Mouse (Mus musculus): ENCODE measurements around the gene Slc25a16.

Slc25a16 gene

DNA sequence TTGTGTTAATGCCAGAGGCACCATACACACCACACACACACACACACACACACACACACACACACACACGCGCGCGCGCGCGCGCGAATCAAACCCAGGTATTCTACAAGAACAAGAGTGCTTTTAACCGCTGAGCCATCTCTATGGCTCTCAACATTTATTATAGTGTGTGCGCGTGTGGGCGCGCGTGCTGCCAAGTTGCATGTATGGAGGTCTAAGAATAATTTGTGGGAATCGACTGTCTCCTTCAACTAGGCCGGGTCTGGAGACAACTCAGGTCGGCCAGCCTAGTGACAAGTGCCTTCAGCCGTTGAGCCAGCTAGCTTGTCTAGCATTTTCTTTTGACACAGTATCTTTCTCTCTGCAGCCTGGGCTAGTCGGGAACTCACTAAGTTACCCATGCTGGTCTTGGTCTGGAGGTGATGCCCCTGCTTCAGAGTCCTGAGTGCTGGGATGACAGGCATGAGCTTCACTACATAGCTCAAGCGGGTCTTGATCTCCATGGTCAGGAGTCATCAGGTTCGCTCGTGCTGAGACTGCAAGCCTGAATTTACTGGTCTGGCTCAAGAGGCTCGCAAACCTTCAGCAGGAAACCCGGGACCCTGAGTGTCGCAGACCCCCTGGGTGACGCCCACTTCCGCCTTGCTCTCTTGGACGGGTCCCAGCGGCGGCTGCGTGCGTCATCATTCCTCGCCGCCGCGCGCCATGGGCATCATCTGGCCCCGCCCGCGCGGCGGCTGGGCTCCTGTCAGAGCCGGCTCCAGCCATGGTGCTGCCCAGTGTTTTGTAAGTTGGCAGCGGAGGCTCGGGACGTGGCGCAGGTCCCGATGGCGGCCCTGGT lies at the start of gene Slc25a16:
Slc25a16 (plus strand) TSS at position 709 of the 841 bp plus-strand sequence.
- in situ Hi-C loops (cut with MboI, MseI), result no loop called here

DNA sequence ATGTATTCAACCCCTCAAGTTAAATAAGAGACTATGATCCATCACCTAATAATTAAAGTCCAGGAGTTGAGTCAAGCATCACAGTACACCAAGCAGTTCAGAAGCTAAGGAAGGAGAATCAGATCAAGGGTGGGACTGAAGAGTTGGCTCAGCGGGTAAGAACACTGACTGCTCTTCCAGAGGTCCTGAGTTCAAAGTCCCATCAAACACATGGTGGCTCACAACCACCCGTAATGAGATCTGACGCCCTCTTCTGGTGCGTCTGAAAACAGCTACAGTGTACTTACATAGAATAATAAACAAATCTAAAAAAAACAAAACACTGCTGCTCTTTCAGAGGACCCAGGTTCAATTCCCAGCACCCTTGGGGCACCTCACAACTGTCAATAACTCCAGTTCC lies 45.6 kb upstream of the Slc25a16 start:
- in situ Hi-C loops (cut with MboI, MseI), result no loop called here

DNA sequence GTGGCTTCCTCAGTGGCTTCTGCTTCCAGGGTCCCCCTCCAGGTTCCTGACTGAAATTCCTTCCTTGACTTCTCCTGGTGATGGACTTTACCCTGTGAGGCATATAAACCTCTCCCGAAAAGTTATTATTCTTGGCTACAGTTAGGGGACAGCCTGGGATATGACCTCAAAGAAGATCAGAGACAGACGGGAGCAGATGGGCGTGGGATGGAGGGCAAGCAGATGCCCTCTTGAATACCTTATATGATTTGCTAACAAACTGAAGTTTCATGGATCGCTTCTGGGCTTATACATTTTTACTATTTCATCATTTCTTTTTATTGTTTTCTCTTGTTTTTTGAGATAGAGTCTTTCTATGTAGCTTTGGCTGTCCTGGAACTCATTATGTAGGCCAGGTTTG lies 44.9 kb upstream of the Slc25a16 start:
- in situ Hi-C loops (cut with MboI, MseI), result no loop called here

DNA sequence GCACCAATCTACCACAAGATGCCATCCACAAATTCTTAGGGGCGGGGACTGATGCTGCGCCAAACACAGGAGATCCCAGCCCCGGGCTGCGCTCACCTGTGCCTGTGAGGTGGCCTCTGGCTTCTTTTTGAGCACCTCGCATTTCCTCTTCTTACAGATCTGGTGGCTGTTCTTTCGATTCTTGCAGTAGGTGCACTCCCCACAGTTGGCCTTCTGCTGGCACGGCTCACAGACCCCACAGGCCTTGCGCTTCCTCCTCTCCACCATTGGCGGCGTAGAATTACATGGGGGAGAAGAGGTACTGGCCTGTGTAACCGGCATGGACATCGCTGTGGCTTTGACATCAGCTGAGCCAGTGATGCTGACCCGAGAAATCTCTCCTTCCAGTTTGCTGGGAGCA lies 42.4 kb upstream of the Slc25a16 start:
- in situ Hi-C loops (cut with MboI, MseI), result no loop called here

DNA sequence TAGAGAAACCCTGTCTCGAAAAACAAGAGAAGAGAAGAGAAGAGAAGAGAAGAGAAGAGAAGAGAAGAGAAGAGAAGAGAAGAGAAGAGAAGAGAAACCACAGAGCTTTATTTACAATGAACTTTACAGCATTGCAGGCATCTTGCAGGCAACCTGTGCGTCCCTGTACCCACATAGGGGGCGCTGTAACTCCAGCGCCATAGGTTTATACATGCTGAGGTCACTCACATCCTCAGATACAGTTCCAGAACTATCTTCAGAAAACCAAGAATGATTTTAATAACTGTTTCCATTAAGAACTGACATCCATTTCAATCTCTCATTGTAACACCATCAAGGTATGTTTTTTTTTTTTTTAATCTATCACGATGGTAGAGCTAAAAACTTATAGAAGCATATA lies 39.2 kb upstream of the Slc25a16 start:
- in situ Hi-C loops (cut with MboI, MseI), result no loop called here

DNA sequence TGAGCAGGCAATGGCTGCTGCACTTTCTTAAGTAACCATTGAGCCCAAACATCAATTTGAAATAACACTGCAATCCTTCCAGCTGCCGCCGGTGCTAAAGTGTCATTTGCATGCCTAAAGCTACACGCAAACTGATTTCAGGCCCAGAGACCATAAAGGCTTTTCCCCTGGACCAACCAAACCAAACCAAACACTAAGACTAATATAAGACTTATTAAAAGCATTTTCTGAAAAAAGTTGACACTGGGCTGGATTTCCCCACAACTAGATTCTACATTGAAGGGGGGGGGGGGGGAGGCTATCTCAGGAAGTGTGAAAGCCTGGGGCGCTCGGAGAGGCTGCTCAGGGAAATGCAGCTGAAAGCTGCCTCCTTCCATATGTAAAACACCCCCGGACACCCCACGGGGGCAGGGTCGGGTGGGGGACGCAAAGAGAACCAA lies 36.5 kb upstream of the Slc25a16 start:
- in situ Hi-C loops (cut with MboI, MseI), result no loop called here

DNA sequence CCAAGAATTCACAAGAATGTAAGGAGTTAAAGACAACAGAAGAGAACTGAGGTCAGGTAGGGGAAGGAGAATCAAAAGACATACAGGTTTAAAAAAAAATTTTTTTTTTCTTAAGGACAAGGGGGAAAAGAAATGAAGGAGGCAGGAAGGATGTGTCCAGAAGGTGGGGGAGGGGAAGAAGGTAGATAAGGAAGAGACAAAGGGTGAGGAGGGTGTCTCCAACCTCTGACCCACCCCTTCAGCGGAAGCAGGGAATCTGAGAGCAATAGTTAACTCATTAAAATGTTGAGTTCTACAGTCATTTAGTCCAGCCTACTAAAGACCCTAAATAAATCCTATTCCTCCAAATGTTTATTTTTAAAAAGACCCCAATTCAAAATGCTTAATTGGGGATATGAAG lies 35.9 kb upstream of the Slc25a16 start:
- in situ Hi-C loops (cut with MboI, MseI), result no loop called here

DNA sequence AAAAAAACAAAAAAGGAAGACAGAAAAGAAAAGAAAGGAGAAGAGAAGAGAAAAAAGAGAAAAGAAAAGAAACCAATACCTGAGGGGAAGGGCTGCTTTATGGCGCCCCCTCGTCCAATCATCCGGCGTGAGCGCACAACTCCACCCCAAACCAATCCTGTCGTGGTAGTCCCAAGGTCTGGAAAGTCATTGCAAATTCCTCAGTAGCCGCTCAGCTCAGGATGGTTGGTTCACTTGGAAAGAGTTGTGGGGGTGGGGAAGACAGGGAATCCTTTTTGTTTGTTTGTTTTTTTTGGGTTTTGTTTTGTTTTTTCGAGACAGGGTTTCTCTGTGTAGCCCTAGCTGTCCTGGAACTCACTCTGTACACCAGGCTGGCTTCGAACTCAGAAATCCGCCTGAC lies 35.0 kb upstream of the Slc25a16 start:
- in situ Hi-C loops (cut with MboI, MseI), result no loop called here

DNA sequence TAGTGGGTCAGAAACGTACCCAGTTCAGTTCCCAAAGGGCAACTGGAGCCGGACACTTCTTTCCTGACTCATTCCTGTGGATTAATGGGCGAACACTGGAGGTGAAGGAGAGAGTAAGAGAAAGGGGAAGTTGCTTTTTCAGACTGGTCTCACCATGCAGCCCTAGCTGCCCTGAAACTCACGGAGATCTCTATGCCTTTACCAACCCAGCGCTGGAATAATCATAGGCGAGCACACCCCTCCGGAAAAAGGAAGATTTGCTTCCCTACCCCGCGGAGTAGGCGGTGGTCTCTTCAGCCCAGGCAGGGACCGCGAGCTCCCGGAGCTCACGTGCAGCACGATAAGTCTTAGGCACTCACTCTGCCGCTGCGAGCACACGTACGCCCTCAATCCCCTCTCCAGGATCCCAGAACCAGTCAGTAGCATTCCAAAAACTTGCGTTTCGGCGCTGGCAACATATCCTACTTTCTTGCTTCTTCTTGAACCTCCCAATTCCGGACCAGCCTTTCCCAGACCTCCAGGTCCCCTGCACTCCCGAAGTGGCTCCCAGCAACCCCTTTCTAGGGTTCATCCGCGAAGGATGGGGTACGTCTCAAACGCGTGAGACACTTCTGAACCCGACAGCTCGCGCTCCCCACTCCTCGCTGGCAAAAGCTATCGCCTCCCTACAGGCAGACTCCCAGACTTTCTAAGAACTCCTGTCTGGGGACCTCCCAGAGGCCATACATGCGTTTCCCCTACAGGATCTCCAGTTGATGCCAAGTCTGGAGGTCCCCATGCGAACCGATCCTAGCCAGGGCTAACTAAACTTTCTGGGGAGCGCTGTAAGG lies 34.2 kb upstream of the Slc25a16 start:
- in situ Hi-C loops (cut with MboI, MseI), result no loop called here

DNA sequence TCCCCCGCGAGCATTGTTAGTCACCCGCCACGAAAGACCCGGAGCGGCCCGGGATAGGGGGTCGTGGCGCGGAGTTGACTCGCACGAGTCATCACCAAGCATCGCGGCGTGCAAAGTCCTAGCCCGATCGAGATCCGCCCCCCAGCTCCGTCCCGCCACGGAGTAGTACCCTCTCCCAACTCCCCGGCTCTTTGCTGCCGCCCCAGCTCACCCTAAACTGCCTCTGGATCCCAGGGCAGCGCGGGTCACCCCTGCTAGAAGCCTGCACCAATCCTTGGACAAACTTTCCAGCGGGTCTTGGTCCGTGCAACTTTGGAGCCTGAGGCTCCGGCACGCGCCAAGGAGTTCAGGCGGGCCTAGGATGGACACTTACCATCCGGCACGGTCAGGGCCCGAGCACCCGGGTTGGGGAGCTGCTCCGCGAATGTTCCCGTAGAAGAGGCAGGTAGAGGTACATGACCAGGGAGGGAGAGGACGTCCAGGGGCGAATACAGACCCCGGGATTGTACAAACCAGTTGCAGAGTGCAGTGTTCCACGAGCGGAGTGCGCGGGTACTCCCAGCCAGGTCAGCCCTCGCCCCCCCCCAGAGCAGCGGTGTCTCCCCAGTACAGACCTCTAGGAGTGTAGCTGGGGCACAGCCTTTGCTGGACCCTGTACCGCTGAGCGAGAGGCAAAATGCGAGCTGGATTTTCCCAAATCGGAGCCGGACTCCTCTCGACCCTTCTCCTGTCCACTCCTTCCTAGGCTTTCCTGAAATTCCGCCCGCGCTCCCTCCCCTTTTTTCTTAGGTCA lies 33.4 kb upstream of the Slc25a16 start:
- in situ Hi-C loops (cut with MboI, MseI), result no loop called here

DNA sequence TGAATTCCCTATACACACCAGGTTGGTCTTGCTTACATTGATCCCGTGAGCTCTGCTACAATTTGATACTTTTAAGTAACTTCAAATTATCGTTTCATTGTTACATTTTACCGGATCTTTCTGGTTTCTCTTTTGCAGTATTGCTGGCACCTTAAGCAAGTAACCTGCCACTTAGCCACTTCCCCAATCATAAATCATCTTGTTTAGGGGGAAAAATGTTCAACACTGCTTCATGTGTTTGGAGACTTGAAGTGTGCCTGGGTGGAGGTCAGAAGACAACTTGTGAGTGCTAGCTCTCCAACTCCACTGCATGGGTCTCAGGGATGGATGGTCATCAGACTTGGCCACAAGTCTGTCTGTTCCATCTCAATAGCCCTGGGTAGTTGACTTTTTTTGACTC lies 29.4 kb upstream of the Slc25a16 start:
- in situ Hi-C loops (cut with MboI, MseI), result no loop called here

DNA sequence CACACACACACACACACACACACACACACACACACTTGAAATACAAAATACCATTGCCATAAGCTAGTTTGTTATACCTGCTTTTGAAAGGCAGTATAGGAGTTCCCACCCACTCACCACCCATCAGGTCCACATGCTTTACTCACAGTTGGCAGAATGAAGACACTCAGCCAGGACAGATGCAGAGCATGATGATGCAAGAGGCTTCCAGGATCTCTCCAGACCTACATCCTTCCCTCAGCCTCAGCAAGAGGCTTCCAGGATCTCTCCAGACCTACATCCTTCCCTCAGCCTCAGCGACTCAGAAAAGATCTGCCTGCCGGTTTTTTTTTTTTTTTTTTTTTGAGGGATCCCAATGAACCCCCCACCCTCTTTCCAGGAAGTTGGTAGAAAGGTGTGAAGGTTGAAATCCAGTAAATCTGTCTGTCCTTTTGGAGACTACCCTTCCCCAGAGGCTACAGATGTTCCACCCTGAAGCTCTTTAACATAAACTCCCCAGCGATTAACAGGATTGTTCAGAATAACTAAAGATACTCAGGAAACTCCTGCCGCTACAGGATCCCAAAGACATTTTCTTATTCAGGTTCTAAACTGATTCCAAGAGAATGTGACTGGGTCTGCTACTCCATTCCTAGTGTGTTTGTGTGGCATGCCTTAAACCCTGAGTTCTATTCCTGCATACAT lies 27.7 kb upstream of the Slc25a16 start:
- in situ Hi-C loops (cut with MboI, MseI), result no loop called here

DNA sequence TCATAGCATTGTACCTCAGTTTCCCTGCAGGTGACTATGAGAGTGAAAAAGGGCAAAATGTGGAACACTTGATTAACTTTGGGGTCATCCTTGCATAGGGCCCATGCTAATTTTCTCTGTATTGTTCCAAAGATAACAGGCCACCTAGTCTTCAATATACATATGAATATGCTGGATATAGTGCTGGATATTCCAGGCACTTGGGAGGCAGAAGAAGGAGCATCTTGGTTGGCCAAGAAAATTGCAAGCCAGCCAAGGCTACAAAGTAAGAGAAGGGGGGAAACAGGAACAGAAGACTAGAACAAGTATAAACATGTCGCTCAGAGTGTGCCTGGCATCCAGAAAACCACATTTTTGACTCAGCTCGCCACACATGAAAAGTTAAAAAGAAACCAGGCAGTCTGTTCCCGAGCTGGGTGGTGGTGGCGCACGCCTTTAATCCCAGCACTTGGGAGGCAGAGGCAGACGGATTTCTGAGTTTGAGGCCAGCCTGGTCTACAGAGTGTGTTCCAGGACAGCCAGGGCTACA lies 27.0 kb upstream of the Slc25a16 start:
- in situ Hi-C loops (cut with MboI, MseI), result no loop called here

DNA sequence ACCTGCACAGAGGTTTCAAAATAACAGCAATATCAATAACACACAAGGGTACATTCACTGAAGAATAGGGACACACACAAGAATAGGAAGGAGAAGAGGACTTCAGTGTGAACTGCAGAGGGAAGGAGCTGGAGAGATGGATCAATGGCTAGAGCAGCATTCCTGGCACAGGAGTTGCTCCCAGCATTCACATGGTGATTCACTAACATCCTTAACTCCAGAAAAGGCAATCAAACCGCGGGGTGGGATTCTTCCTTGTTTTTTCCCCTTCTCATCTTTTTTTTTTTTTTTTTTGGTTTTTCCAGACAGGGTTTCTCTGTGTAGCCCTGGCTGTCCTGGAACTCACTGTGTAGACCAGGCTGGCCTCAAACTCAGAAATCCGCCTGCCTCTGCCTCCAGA lies 26.0 kb upstream of the Slc25a16 start:
- in situ Hi-C loops (cut with MboI, MseI), result no loop called here

DNA sequence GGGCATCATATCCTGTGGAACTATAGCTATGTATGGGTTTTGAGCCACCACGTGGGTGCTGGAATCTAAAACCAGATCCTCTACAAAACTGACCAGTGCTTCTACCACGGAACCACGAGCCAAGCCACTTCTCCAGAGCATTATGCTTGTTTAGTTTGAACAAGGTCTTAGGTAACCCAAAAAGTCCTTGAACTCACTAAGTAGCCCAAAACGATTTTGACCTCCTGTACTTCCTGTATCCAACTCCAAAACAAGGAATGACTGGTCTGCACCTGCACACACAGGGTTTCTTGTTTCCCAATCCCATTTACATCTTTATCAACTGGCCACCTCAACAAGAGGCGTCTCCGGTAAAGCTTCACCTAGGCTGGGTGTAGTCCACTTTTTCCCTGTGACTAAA lies 25.0 kb upstream of the Slc25a16 start:
- in situ Hi-C loops (cut with MboI, MseI), result no loop called here

DNA sequence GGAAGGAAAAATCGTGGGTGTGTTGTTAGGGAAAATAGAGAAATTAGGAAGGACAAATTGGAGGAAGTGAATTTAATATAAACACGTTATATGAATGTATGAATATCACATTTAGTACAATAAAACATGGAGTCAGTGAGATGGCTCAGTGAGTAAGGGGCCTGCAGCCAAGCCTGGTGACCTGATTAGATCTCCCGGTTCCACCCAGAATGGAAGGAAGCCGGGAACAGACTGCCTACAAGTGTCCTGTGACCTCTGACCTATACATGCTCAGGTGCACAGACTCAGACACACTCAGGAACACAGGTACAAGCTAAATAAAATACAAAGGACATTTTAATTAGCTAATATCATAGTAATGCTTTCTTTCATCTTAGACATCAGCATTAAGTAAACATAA lies 24.4 kb upstream of the Slc25a16 start:
- in situ Hi-C loops (cut with MboI, MseI), result no loop called here

DNA sequence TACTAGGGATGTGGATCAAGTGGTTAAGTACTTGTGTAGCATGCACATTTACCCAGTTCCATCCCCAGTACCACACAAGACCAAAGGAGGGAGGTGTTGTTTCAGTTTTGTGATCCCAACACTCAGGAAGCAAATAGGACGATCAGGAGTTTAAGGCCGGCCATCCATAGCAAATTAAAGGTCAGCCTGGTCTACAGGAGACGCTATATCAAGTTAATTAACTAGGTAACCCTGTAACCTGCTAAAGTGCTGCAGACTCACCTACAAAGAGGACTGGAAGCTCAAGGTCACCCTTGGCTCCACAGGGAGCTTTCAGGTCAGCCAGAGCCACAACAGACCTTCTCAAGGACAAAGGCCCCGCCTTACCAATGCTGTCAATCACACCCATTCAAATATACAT lies 23.7 kb upstream of the Slc25a16 start:
- in situ Hi-C loops (cut with MboI, MseI), result no loop called here

DNA sequence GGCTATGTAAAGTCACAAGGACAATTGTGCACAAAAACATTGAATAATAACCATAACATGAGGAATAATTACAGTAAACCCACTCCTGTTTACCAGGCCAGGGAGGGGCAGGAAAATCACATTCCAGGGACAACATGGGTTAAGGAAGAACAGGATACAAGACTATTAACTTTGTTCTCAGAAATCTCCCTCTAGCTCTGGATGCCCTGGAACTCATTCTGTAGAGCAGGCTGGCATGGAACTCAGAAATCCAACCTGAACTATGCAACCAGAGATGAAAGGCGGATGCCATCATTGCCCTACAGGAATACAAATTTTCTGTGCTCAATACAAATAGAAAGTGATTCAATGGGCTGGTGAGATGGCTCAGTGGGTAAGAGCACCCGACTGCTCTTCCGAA lies 23.0 kb upstream of the Slc25a16 start:
- in situ Hi-C loops (cut with MboI, MseI), result no loop called here

DNA sequence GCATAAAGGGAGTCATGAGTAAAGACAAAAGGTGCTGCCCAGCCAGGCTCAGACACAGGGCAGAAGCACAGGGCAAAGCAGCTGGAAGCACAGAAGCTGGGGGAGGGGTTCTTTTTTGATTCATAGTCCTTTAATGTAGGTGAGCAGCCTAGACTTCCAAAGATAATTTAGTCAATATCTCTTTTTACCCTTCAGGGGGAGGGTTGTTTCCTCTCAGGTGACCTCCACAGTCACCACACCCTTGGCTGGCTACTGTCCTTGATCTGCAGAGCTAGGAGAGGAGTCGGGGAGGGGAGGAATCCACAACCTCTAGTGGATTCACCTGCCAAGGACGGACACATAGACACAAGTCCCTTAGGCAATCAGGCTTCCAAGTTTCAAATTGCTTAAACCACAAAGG lies 22.4 kb upstream of the Slc25a16 start:
- in situ Hi-C loops (cut with MboI, MseI), result no loop called here

DNA sequence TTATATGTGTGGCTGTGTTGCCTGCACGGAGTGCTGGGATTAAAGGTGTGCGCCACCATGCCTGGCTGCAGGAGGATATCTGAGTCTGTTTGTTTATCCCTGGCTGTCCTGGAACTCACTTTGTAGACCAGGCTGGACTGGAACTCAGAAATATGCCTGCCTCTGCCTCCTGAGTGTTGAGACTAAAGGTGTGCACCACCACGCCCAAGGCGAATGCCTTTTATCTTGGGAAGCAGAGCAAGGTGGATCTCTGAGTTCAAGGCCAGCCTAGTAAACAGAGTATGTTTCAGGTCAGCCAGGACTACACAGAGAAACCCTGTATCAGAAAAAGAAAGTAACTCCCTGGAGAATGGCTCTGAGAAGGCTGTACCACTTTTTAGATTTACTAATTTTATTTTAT lies 20.3 kb upstream of the Slc25a16 start:
- in situ Hi-C loops (cut with MboI, MseI), result no loop called here

DNA sequence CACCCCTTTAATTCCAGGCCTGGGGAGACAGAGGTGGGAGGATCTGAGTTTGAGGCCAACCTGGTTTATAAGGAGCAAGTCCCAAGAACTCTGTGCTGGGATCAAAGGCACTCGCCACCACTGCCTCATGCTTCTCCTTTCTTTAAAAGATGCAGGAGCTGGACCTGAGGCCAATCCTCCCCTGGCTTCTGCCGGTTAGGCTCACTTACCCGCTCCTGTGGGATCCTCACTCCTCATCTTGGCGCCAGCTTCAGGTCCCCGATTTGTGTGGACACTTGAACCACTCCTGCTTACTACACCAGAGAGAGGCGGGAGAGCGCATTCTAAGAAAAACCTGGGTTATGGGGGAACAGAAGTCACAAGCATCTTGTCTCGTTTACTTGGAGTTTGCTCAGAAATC lies 18.6 kb upstream of the Slc25a16 start:
- in situ Hi-C loops (cut with MboI, MseI), result no loop called here

All from T-helper 1 cell (primary cell).